Mouse (Mus musculus) ES-Bruce4 (cell line): Measurements from ENCODE around the gene Cnot2. TPM values are rescaled to one million over a fixed set of nuclear protein-coding genes. Genes with fewer than 3 reads are reported as not detected.

Source experiments
- H3K27ac ChIP-seq: 2 replicates; pipeline ENCODE4 v1.5.1; 2012; ENCODE audit warnings: low read length, inconsistent platforms; ENCODE audit not compliant: insufficient read depth
- H3K27me3 ChIP-seq: 2 replicates; pipeline ENCODE4 v1.6.1; 2012; ENCODE audit warnings: mild to moderate bottlenecking, low read length, inconsistent platforms; ENCODE audit not compliant: control insufficient read depth, poor library complexity, insufficient read depth, severe bottlenecking
- H3K36me3 ChIP-seq: 2 replicates; pipeline ENCODE4 v1.6.1; 2012; ENCODE audit warnings: inconsistent platforms, mild to moderate bottlenecking, low read length, moderate library complexity; ENCODE audit not compliant: control insufficient read depth, poor library complexity, insufficient read depth, severe bottlenecking
- H3K4me1 ChIP-seq: one replicate; pipeline ENCODE4 v1.8.1; 2011; ENCODE audit warnings: low read length; ENCODE audit not compliant: control insufficient read depth, insufficient read depth
- H3K4me3 ChIP-seq: 2 replicates; pipeline ENCODE4 v1.5.1; 2011; ENCODE audit warnings: low read depth, mild to moderate bottlenecking, low read length
- H3K9ac ChIP-seq: 2 replicates; pipeline ENCODE4 v1.6.1; 2012; ENCODE audit warnings: low read depth, mild to moderate bottlenecking, inconsistent platforms; ENCODE audit not compliant: poor library complexity, severe bottlenecking
- H3K9me3 ChIP-seq: replicated peaks from 2 replicates; pipeline ENCODE4 v1.6.1; 2012; ENCODE audit warnings: mild to moderate bottlenecking, low read length, inconsistent platforms; ENCODE audit not compliant: control insufficient read depth, poor library complexity, insufficient read depth, severe bottlenecking
- CTCF ChIP-seq: IDR thresholded peaks from one replicate; pipeline ENCODE4 v1.8.1; 2011; ENCODE audit warnings: low read depth, low read length
- EP300 ChIP-seq: IDR thresholded peaks from 2 replicates; pipeline ENCODE4 v1.6.1; 2011; ENCODE audit warnings: low read depth, low read length; ENCODE audit not compliant: insufficient read depth
- POLR2A ChIP-seq: IDR thresholded peaks from one replicate; pipeline ENCODE4 v1.8.1; 2011; ENCODE audit warnings: low read length; ENCODE audit not compliant: insufficient read depth
- polyA plus RNA-seq: library from polyadenylated mRNA; stranded (reverse); fragments of >200 nt; gene quantifications from 2 replicates; pipeline ENCODE4 v1.2.4, GENCODE M21; 2011; ENCODE audit warnings: low read depth; ENCODE audit not compliant: missing spikeins, insufficient read depth, insufficient read length

Gene Cnot2
- polyA plus RNA-seq, 1 experiment: 126 TPM

DNA sequence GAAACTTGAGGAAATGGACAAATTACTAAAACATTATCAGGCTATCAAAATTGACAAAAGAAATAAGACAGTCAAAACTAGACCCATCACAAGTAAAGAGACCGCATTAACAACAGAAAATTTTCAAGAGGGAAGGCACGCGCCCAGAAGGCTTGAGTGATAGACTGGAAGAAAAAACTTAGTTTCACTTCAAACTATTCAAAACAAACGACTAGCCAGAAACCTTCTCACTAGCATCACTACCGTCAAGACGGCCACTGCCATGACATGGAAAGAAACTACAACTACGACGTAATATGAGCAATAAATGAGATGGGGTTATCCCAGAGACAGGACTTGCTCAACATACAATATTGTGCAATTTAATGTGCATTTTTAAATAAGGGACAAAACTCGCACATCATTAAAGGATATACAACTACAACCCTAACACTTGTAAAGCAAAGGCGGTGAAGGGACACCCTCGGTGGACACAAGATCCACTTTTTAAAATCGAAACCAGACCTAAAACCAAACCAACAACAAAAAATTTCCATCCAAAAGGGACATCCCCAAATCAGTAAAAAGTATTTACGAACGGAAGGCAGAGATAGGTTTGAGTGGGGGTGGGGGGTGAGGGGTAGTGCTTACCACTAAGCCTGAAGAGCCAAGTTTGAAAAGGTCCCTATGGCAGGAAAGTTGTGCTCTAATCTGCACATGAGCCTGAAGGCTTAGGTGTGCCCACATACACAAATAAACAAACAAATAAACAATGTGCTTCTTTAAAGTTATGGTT, 16.3 kb downstream of the Cnot2 start:
- Histone ChIP-seq H3K27me3 (no peaks in the 10 kb centered on the region), H3K4me1 (peaks cover 5% of the 10 kb centered on the region), H3K9ac (peak overlapping the region; percentile 56), H3K4me3 (no peak overlapping the region), H3K27ac (peak overlapping the region; percentile 44; the same call in 1 of the 2 replicates), H3K9me3 (no peaks in the 10 kb centered on the region), H3K36me3 (no peaks in the 10 kb centered on the region)
- TF ChIP-seq CTCF (no peak), EP300 (no peak), POLR2A (no peak)

DNA sequence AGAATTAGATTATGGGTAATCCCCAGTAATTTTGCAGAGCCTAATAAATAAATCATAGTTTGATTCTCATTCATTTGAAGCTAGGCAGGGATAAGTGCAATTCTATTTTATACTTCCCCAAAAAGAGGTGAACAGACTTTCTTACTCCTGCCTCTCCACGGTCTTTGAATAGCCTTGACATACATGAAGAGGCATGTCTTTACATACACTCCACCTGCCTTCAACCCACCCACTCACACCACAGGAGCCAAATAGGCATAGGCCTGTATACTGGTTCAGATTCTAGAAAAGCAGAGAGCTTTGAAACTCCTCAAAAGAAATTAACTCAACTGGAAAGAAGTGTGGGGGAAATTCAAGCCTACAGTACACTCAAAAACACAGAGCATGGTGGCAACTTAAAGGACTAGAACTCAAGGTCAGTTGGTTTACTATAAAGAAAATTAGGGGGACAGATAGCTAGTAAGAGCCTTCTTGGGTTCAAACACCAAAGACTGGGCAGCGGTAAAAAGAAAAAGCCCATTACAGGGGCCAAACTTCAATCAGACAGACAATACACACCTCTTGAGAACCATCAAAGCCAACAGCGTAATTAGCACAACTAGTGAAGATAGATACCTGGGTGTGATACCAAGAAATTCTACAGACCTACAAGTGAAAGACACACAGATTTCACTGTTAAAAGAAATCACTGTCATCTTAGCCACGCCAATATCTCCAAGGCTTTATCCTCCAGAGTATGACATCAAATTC, 18.4 kb downstream of the Cnot2 start:
- Histone ChIP-seq H3K4me1 (peaks cover 5% of the 10 kb centered on the region), H3K27me3 (no peaks in the 10 kb centered on the region), H3K36me3 (no peaks in the 10 kb centered on the region), H3K9me3 (no peaks in the 10 kb centered on the region), H3K4me3 (peak overlapping the region; percentile 14; the same call in 1 of the 2 replicates), H3K9ac (peak overlapping the region; percentile 40; the same call in 1 of the 2 replicates), H3K27ac (peak overlapping the region; percentile 93)
- TF ChIP-seq CTCF (no peak), POLR2A (no peak), EP300 (no peak)

DNA sequence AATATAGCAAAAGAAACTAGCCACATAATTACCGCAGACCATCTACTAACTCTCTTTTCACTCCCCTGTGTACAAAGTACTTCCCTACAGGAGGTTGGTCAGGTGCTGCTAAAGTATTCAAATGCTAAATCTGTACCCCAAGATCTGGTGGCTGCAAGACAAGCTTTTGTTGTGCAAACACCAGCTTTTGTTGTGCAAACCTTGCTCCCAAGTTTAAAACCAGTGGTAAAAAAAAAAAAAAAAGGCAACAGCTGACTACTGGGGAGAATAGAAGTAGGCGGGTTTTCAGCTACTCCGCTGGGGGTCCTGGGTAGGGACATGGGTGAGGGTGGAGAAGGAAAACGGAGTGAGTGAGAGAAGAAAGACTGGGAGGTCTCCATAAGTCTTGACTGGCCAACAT, 19.1 kb downstream of the Cnot2 start:
- Histone ChIP-seq H3K9ac (no peak overlapping the region), H3K4me3 (peak overlapping the region; percentile 14; the same call in 1 of the 2 replicates), H3K27ac (peak overlapping the region; percentile 93), H3K4me1 (peaks cover 5% of the 10 kb centered on the region), H3K27me3 (no peaks in the 10 kb centered on the region), H3K36me3 (no peaks in the 10 kb centered on the region), H3K9me3 (no peaks in the 10 kb centered on the region)
- TF ChIP-seq EP300 (peak; percentile 75), CTCF (no peak)

DNA sequence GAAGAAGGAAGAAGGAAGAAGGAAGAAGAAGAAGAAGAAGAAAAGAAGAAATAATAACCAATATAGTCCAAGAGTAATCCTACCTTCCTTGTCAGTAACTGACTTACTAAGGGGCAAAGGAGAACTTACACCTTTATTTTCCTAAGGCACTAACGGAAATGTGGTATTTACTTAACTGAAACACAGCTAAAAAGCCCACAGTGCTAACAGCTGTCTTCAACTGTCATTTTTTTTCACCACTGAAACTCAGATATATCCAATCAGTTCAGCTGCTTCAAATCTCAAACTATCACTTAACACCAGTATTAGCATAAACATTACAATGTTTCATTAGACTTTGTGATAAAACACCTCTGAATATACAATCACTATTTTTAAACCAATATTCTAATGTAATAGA, 22.1 kb downstream of the Cnot2 start:
- no peak overlapping the region for H3K4me3 ChIP-seq
- no peaks in the 10 kb centered on the region for H3K27me3 ChIP-seq
- peaks cover 7% of the 10 kb centered on the region for H3K4me1 ChIP-seq
- no peaks in the 10 kb centered on the region for H3K9me3 ChIP-seq
- H3K27ac ChIP-seq: no peak overlapping the region
- TF ChIP-seq EP300: no peak
- no peak for TF ChIP-seq CTCF
- no peak for TF ChIP-seq POLR2A
- no peaks in the 10 kb centered on the region for H3K36me3 ChIP-seq
- H3K9ac ChIP-seq: no peak overlapping the region

- Histone ChIP-seq H3K27ac (0 out of 2 replicates have a peak overlapping the region, but pooled peaks have one; percentile 41), H3K36me3 (no peaks in the 10 kb centered on the region), H3K9me3 (no peaks in the 10 kb centered on the region), H3K4me3 (no peak overlapping the region), H3K4me1 (peaks cover 7% of the 10 kb centered on the region), H3K9ac (no peak overlapping the region), H3K27me3 (no peaks in the 10 kb centered on the region)
- TF ChIP-seq EP300 (no peak), CTCF (no peak), POLR2A (no peak)
Measured at GRCm38 (mm10) chr10:116557166-116557565, 24.1 kb downstream of the Cnot2 start.

DNA sequence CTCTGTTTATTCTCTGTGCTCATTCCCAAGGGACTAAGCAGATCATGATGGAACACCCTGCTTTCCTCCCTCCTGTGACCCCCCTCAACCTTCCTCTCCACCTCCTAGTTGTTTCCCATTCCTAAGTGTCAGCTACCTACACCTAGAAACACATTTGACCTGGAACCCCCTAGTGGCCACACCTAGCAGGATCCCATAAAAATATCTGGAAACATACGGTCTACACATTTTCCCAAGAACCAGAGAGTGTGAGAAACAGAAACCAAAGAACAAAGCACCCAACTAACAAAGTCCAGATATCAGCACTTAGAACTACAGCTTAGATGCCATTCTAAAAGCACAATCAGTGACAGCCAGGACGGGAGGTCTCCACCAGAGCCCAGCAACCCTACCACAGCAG, 26.9 kb downstream of the Cnot2 start:
- Histone ChIP-seq H3K27ac (no peak overlapping the region), H3K27me3 (no peaks in the 10 kb centered on the region), H3K9ac (no peak overlapping the region), H3K36me3 (no peaks in the 10 kb centered on the region), H3K9me3 (no peaks in the 10 kb centered on the region), H3K4me1 (peaks cover 2% of the 10 kb centered on the region), H3K4me3 (no peak overlapping the region)
- TF ChIP-seq EP300: no peak
- TF ChIP-seq POLR2A: no peak
- no peak for TF ChIP-seq CTCF
